Mouse (Mus musculus) kidney, adult 8-10 months (tissue): ENCODE results near the gene 1700003H04Rik.

ENCODE experiments used
- DNase-seq, 2 experiments: peaks; one replicate each; pipeline ENCODE4 v3.0.0; 2022

Gene 1700003H04Rik

GRCm38 (mm10) chr3:124581001-124581400, at the start of gene 1700003H04Rik:
TSS of gene 1700003H04Rik (minus strand) at chr3:124581101.
- DNase-seq, result no peak

- DNase-seq, result no peak
Measured at GRCm38 (mm10) chr3:124623031-124623430, 42.1 kb upstream of the 1700003H04Rik start.

- no peak for DNase-seq
Measured at GRCm38 (mm10) chr3:124613287-124613686, 32.4 kb upstream of the 1700003H04Rik start.

- DNase-seq, result no peak
Measured at GRCm38 (mm10) chr3:124609956-124610355, 29.1 kb upstream of the 1700003H04Rik start.

GRCm38 (mm10) chr3:124606021-124606517, 25.2 kb upstream of the 1700003H04Rik start:
- no peak for DNase-seq

- no peak for DNase-seq
Measured at GRCm38 (mm10) chr3:124605518-124605917, 24.6 kb upstream of the 1700003H04Rik start.

GRCm38 (mm10) chr3:124597789-124598188, 16.9 kb upstream of the 1700003H04Rik start:
- no peak for DNase-seq

- no peak for DNase-seq
Measured at GRCm38 (mm10) chr3:124587534-124587933, 6.6 kb upstream of the 1700003H04Rik start.

- no peak for DNase-seq
Measured at GRCm38 (mm10) chr3:124585761-124586160, 4.9 kb upstream of the 1700003H04Rik start.

GRCm38 (mm10) chr3:124557317-124557716, 23.6 kb downstream of the 1700003H04Rik start:
- no peak for DNase-seq

- DNase-seq, result no peak
Measured at GRCm38 (mm10) chr3:124555963-124556362, 24.9 kb downstream of the 1700003H04Rik start.

- DNase-seq, result no peak
Measured at GRCm38 (mm10) chr3:124555092-124555491, 25.8 kb downstream of the 1700003H04Rik start.

GRCm38 (mm10) chr3:124548898-124549297, 32.0 kb downstream of the 1700003H04Rik start:
- no peak for DNase-seq

- no peak for DNase-seq
Measured at GRCm38 (mm10) chr3:124538260-124538659, 42.6 kb downstream of the 1700003H04Rik start.

- no peak for DNase-seq
Measured at GRCm38 (mm10) chr3:124536602-124537001, 44.3 kb downstream of the 1700003H04Rik start.

GRCm38 (mm10) chr3:124518786-124519185, 62.1 kb downstream of the 1700003H04Rik start:
- no peak for DNase-seq
